Mouse (Mus musculus) yolk sac, embryonic 10.5 days (tissue): ENCODE results near the gene Pttg1ip.

Source experiments
- DNase-seq: peaks from one replicate; pipeline ENCODE4 v3.0.0-alpha.2; 2017; ENCODE audit warnings: low spot score

Gene Pttg1ip

DNA sequence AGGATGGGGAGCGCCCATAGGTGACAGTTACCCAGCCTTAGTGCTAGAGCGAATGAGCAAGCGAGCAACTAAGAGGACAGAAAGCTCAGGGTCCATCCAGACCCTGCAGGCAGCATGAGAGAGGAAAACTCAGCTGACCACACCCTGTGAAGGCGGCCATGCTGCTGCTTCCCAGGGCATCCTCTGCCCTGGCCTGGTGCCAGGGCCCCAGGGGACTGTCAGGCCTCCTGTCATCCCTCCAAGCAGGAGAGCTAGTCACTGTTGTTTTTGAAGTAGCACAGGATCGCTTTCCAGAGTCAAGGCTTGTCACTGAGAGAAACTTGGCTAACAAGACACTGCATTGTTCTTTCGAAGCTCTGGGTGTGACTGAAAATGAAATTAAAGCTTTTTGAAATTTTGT is 57.4 kb downstream of the Pttg1ip start:
- DNase-seq = no peak

DNA sequence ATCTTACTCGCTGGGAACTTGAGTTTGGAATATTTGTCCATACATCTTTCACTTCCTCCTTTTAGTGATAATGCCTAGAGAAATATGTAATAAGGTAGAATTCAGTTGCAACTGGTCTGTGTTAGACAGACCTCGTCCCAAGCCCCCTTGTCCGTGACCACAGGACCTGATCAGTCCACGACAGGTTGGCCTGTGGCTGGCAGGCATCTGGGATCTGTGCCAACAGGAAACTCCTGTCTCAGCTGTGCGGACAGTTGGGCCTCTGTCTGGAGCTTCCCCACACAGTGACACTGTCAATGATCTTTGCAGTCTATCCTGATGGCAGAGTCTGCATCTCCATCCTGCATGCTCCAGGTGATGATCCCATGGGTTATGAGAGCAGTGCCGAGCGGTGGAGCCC is 61.6 kb downstream of the Pttg1ip start:
- no peak for DNase-seq

DNA sequence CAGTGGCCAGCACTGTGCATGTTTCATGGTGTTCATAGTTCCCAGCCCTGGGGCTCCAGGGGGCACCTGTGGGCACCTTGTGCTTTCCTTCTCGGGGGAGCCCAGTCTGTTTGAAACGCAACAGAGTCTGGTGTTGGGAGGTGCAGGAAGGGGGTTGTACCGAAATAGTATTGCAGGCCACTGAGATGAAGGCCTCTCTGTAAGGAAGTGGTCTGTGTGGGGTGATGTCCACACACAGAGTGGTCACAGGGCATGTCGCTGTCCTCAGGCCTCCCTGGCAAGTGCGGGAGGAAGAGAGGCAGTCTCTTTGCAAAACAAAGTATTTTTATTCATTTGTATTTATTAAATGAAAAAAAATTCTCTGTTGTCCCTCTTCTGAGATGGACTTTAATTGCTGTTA is 64.1 kb downstream of the Pttg1ip start:
- DNase-seq = no peak

DNA sequence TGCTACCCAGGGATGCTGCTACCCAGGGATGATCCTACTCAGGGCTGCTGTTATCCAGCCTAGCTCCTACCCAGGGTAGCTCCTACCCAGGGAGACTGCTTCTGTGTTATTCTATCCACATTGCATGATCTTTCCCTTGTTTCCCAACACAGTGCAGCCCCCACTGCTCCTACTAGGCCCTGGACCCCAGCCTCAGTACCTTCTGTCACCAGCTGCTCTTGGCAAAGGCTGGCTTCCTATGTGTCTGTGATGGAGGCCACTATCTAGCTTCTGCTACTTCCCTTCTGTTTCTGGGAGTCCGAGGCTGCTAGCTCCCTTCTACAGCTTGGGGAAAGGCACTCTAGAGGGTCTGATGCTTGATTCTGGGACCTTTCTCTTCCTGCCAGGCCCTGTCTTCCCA is 65.9 kb downstream of the Pttg1ip start:
- DNase-seq = no peak

DNA sequence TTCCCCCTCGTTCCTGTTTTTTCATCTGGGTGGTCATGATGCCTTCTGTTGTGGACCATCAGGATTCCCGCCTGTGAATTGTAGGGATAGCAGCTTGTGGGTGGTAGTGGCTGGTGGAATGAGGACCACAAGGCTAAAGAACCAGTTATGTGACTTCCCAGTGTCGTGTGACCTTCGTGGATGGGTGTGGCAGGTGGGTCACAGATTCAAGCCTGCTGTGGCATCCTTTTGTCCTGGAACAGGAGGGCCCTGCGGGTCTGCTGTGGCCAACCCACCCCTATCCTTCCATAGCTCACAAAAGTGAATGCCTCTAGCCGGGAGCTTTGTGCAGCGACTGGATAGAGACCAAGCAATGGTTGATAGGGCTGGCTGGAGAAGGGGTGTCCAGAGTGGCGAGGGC is 66.4 kb downstream of the Pttg1ip start:
- DNase-seq = no peak
